22 mouse cellular contexts compared by ENCODE assay signal in genomic region chrX:152643201-152643600, GRCm38 (mm10).
DNase-seq lines count a peak whose midpoint lies in the region; ATAC-seq and TF ChIP-seq lines count a peak whose summit lies in the region.
"Had no signal": no experiment of that assay in that cellular context is flagged by ENCODE, and none has a peak within 500 bp of the region (broad histone marks: within the 10 kb centered on the region; RNA-seq: fewer than 3 reads in every experiment).

No protein-coding gene starts in this region.

- H3K4me1 ChIP-seq in hindbrain, embryonic 12.5 days, result 0 out of 2 replicates have a peak, but pooled peaks cover 2% of the 10 kb centered on the region
- H3K4me1 ChIP-seq in hindbrain, embryonic 10.5 days (replicated peaks), result peaks cover 14% of the 10 kb centered on the region
- H3K4me1 ChIP-seq in hindbrain, embryonic 15.5 days (replicated peaks), result 0 out of 2 replicates have a peak, but pooled peaks cover 3% of the 10 kb centered on the region
- no peaks in the 10 kb centered on the region for H3K4me1 ChIP-seq in neural tube, embryonic 14.5 days (ENCODE audit: control insufficient read depth, insufficient read depth, low read length)
- H3K4me1 ChIP-seq: heart, embryonic 15.5 days; limb, embryonic 15.5 days; megakaryocyte, embryonic 14.5 days had no signal

- H3K9ac ChIP-seq in hindbrain, embryonic 12.5 days, result no peak overlapping the region
- H3K9ac ChIP-seq in hindbrain, embryonic 15.5 days, result peak overlapping the region; percentile 45
- peak overlapping the region; percentile 54 for H3K9ac ChIP-seq in neural tube, embryonic 14.5 days (replicated peaks; ENCODE audit: low read depth, low read length)
- H3K9ac ChIP-seq: embryonic facial prominence, embryonic 13.5 days; heart, embryonic 15.5 days; limb, embryonic 15.5 days had no signal

- H3K36me3 ChIP-seq in hindbrain, embryonic 12.5 days, result no peaks in the 10 kb centered on the region
- no peaks in the 10 kb centered on the region for H3K36me3 ChIP-seq in hindbrain, embryonic 10.5 days
- H3K36me3 ChIP-seq in hindbrain, embryonic 15.5 days, result no peaks in the 10 kb centered on the region
- no peaks in the 10 kb centered on the region for H3K36me3 ChIP-seq in neural tube, embryonic 14.5 days (ENCODE audit: control insufficient read depth, insufficient read depth, low read length)
- H3K36me3 ChIP-seq: embryonic facial prominence, embryonic 13.5 days; heart, embryonic 15.5 days; limb, embryonic 15.5 days had no signal

- no peak for TF ChIP-seq CTCF in brain, embryonic 14.5 days (IDR thresholded peaks at IDR 0.05; ENCODE audit: borderline replicate concordance, extremely low read depth, insufficient read depth, insufficient read length)

- H3K4me2 ChIP-seq in hindbrain, embryonic 12.5 days (replicated peaks), result peak overlapping the region; percentile 34; the same call in 1 of the 2 replicates
- H3K4me2 ChIP-seq in hindbrain, embryonic 15.5 days, result peak overlapping the region; percentile 46
- peak overlapping the region; percentile 39 for H3K4me2 ChIP-seq in neural tube, embryonic 14.5 days (ENCODE audit: low read depth, low read length)
- H3K4me2 ChIP-seq: heart, embryonic 15.5 days; limb, embryonic 15.5 days had no signal

- no peaks in the 10 kb centered on the region for H3K9me3 ChIP-seq in hindbrain, embryonic 12.5 days (replicated peaks)
- H3K9me3 ChIP-seq in hindbrain, embryonic 10.5 days, result no peaks in the 10 kb centered on the region
- no peaks in the 10 kb centered on the region for H3K9me3 ChIP-seq in hindbrain, embryonic 15.5 days
- H3K9me3 ChIP-seq in neural tube, embryonic 14.5 days (ENCODE audit: control insufficient read depth, low read length), result no peaks in the 10 kb centered on the region
- H3K9me3 ChIP-seq: embryonic facial prominence, embryonic 13.5 days; heart, embryonic 15.5 days; limb, embryonic 15.5 days; megakaryocyte, embryonic 14.5 days had no signal

- no peak overlapping the region for H3K4me3 ChIP-seq in hindbrain, embryonic 12.5 days
- H3K4me3 ChIP-seq in hindbrain, embryonic 10.5 days, result no peak overlapping the region
- peak overlapping the region; percentile 42 for H3K4me3 ChIP-seq in hindbrain, embryonic 15.5 days
- peak overlapping the region; percentile 39 for H3K4me3 ChIP-seq in neural tube, embryonic 14.5 days (ENCODE audit: low read depth, low read length)
- H3K4me3 ChIP-seq: embryonic facial prominence, embryonic 13.5 days; gastrocnemius, adult 2 months; heart, embryonic 15.5 days; limb, embryonic 15.5 days; megakaryocyte, embryonic 14.5 days had no signal

- no peak for TF ChIP-seq POLR2A in brain, embryonic 14.5 days (IDR thresholded peaks at IDR 0.05; ENCODE audit: borderline replicate concordance, extremely low read depth, insufficient read depth, insufficient read length, poor library complexity, severe bottlenecking)

- intact Hi-C loops in left cerebral cortex, postnatal 36 days (cut with DNase I), result no loop called here

- H3K27ac ChIP-seq in hindbrain, embryonic 12.5 days, result no peak overlapping the region
- H3K27ac ChIP-seq in hindbrain, embryonic 10.5 days, result no peak overlapping the region
- H3K27ac ChIP-seq in hindbrain, embryonic 15.5 days (replicated peaks), result peak overlapping the region; percentile 87
- H3K27ac ChIP-seq in neural tube, embryonic 14.5 days (ENCODE audit: low read depth, low read length), result peak overlapping the region; percentile 85; the same call in 1 of the 2 replicates
- H3K27ac ChIP-seq: embryonic facial prominence, embryonic 13.5 days; gastrocnemius, adult 2 months; heart, embryonic 15.5 days; limb, embryonic 15.5 days had no signal

- H3K27me3 ChIP-seq in hindbrain, embryonic 12.5 days, result peaks cover 9% of the 10 kb centered on the region
- H3K27me3 ChIP-seq in hindbrain, embryonic 10.5 days (ENCODE audit: insufficient read depth, poor library complexity, severe bottlenecking), result peaks cover 29% of the 10 kb centered on the region
- peaks cover 8% of the 10 kb centered on the region; the same call in 1 of the 2 replicates for H3K27me3 ChIP-seq in hindbrain, embryonic 15.5 days
- H3K27me3 ChIP-seq in neural tube, embryonic 14.5 days (ENCODE audit: control insufficient read depth, insufficient read depth, low read length), result peaks cover 2% of the 10 kb centered on the region; the same call in 1 of the 2 replicates
- H3K27me3 ChIP-seq: heart, embryonic 15.5 days had no signal

- 0 out of 2 replicates have a peak, but pooled peaks have one; percentile 71 for ATAC-seq in hindbrain, embryonic 12.5 days (ENCODE audit: low FRiP score)
- ATAC-seq in hindbrain, embryonic 15.5 days (ENCODE audit: low FRiP score, low read depth), result peak; percentile 83; the same call in 1 of the 2 replicates
- peak; percentile 70 for ATAC-seq in neural tube, embryonic 14.5 days (ENCODE audit: low read depth)

- no peak for DNase-seq in hindbrain, embryonic 10.5 days (ENCODE audit: low spot score)
- peak; percentile 48 for DNase-seq in brain, embryonic 14.5 days (ENCODE audit: low read depth)
- DNase-seq in left cerebral cortex, postnatal 36 days (ENCODE audit: low spot score in 2 of 2), result no peak
- DNase-seq in gastrocnemius, postnatal 4 days (ENCODE audit: low spot score in 2 of 2), result no peak
- DNase-seq: adrenal gland, postnatal 10 days; B cell, adult 2 months; cerebellum, adult 2 months; gastrocnemius, adult 2 months; heart, adult 11 months; kidney, adult 8-10 months; kidney, postnatal 25 days; layer of hippocampus, adult 9-11 months; lung, postnatal 14 days; right cerebral cortex, postnatal 4 days; thymus, postnatal 4 days had no signal

Comparison
In these comparisons a context has a peak if more than half of its experiments do, and no peak if none do; other contexts are left out.
1. H3K27ac ChIP-seq: peak in hindbrain, embryonic 15.5 days (single experiment) and neural tube, embryonic 14.5 days (single experiment); none in hindbrain, embryonic 12.5 days (single experiment) and hindbrain, embryonic 10.5 days (single experiment).
2. H3K4me3 ChIP-seq: peak in hindbrain, embryonic 15.5 days (single experiment) and neural tube, embryonic 14.5 days (single experiment); none in hindbrain, embryonic 12.5 days (single experiment) and hindbrain, embryonic 10.5 days (single experiment).
3. Peak in every context shown above with its lines, with median percentiles within 50 percentile points of each other: ATAC-seq and H3K4me2 ChIP-seq.